Mouse (Mus musculus) neural tube, embryonic 14.5 days (tissue): ENCODE results near the gene Card10. TPM values are rescaled to one million over a fixed set of nuclear protein-coding genes. Genes with fewer than 3 reads are reported as not detected.
"Not testable (repeated sequence)": the region's sequence is repeated elsewhere in the genome, so short reads cannot be mapped to it uniquely, and the experiment has no call there.

Experiments
- ATAC-seq: fragments of 200-750 bp; cut with Nextera tagmentation; 2 replicates; pipeline ENCODE4 v1.8.0; 2017; ENCODE audit warnings: low read depth, mild to moderate bottlenecking, moderate TSS enrichment, moderate library complexity
- H3K27ac ChIP-seq: fragments of 300-500 bp; sonication (generic); 2 replicates; pipeline ENCODE4 v1.5.1; 2014; ENCODE audit warnings: low read depth, mild to moderate bottlenecking, control low read depth, low read length, moderate library complexity, mixed read lengths
- H3K27me3 ChIP-seq: fragments of 300-500 bp; sonication (generic); 2 replicates; pipeline ENCODE4 v1.6.1; 2014; ENCODE audit warnings: low read length; ENCODE audit not compliant: control insufficient read depth, insufficient read depth
- H3K36me3 ChIP-seq: fragments of 300-500 bp; sonication (generic); 2 replicates; pipeline ENCODE4 v1.6.1; 2014; ENCODE audit warnings: low read length, mixed read lengths; ENCODE audit not compliant: control insufficient read depth, insufficient read depth
- H3K4me1 ChIP-seq: fragments of 300-500 bp; sonication (generic); 2 replicates; pipeline ENCODE4 v1.6.1; 2014; ENCODE audit warnings: low read length; ENCODE audit not compliant: control insufficient read depth, insufficient read depth
- H3K4me2 ChIP-seq: fragments of 300-500 bp; sonication (generic); 2 replicates; pipeline ENCODE4 v1.6.1; 2014; ENCODE audit warnings: mild to moderate bottlenecking, low read depth, low read length, control low read depth
- H3K4me3 ChIP-seq: fragments of 300-500 bp; sonication (generic); 2 replicates; pipeline ENCODE4 v1.5.1; 2014; ENCODE audit warnings: low read depth, low read length, control low read depth, mixed read lengths
- H3K9ac ChIP-seq: fragments of 300-500 bp; sonication (generic); replicated peaks from 2 replicates; pipeline ENCODE4 v1.6.1; 2014; ENCODE audit warnings: low read depth, mild to moderate bottlenecking, control low read depth, low read length, mixed read lengths
- H3K9me3 ChIP-seq: fragments of 300-500 bp; sonication (generic); 2 replicates; pipeline ENCODE4 v1.6.1; 2016; ENCODE audit warnings: low read length; ENCODE audit not compliant: control insufficient read depth
- WGBS: fragments of 180-500 bp; shearing (Covaris S2); extraction: QIAGEN DNeasy Blood & Tissue Kit; methylation state at CpG from one replicate; pipeline ENCODE4 v1.1.7; 2014; 5-methylcytosine and 5-hydroxymethylcytosine counted together
- polyA plus RNA-seq: library from polyadenylated mRNA; unstranded; fragments of >200 nt; fragmentation: Nextera tagmentation; extraction: Ambion mirVana; gene quantifications from 2 replicates; pipeline ENCODE4 v1.2.1, GENCODE M21; 2014

Card10 gene
- 1.8 and 2.2 TPM in 2 replicates for polyA plus RNA-seq

GRCm38 (mm10) chr15:78802776-78803391, at the start of gene Card10:
Card10 (minus strand) TSS chr15:78803042.
- peak within 1 kb of the TSS; percentile 79 for H3K4me2 ChIP-seq
- no peaks in the 10 kb centered on the region for H3K9me3 ChIP-seq
- no peaks in the 10 kb centered on the region for H3K36me3 ChIP-seq
- peak within 1 kb of the TSS; percentile 44 for H3K4me3 ChIP-seq
- H3K9ac ChIP-seq, result peak within 1 kb of the TSS; percentile 52
- H3K4me1 ChIP-seq, result peaks cover 8% of the 10 kb centered on the region
- ATAC-seq, result peak; percentile 28; the same call in 1 of the 2 replicates
- H3K27ac ChIP-seq, result no peak within 1 kb of the TSS
- H3K27me3 ChIP-seq, result peaks cover 19% of the 10 kb centered on the region
- WGBS, result under 1% methylated on average over 59 of the region's 70 CpGs

GRCm38 (mm10) chr15:78851505-78852153, 48.8 kb upstream of the Card10 start:
- ATAC-seq, result peak; percentile 88; the same call in 1 of the 2 replicates
- H3K4me2 ChIP-seq, result no peak overlapping the region

GRCm38 (mm10) chr15:78850944-78851343, 48.1 kb upstream of the Card10 start:
- no peaks in the 10 kb centered on the region for H3K27me3 ChIP-seq
- no peak overlapping the region for H3K4me3 ChIP-seq
- H3K9ac ChIP-seq, result no peak overlapping the region
- no peaks in the 10 kb centered on the region for H3K36me3 ChIP-seq
- no peak for ATAC-seq
- H3K4me1 ChIP-seq, result no peaks in the 10 kb centered on the region
- WGBS, result 80% methylated on average over 6 of the region's 6 CpGs
- H3K27ac ChIP-seq, result no peak overlapping the region
- no peak overlapping the region for H3K4me2 ChIP-seq
- no peaks in the 10 kb centered on the region for H3K9me3 ChIP-seq

More at GRCm38 (mm10) chr15:78851505-78852153, 48.8 kb upstream of the Card10 start:
- Histone ChIP-seq H3K36me3 (no peaks in the 10 kb centered on the region), H3K27me3 (no peaks in the 10 kb centered on the region), H3K9me3 (no peaks in the 10 kb centered on the region), H3K9ac (no peak overlapping the region), H3K4me3 (no peak overlapping the region), H3K27ac (no peak overlapping the region), H3K4me1 (no peaks in the 10 kb centered on the region)
- 15% methylated on average over 13 of the region's 13 CpGs for WGBS

GRCm38 (mm10) chr15:78850059-78850824, 47.4 kb upstream of the Card10 start:
- 71% methylated on average over 15 of the region's 15 CpGs for WGBS
- H3K4me1 ChIP-seq, result 0 out of 2 replicates have a peak, but pooled peaks cover 2% of the 10 kb centered on the region
- H3K9ac ChIP-seq, result no peak overlapping the region
- no peaks in the 10 kb centered on the region for H3K9me3 ChIP-seq
- H3K36me3 ChIP-seq, result no peaks in the 10 kb centered on the region
- no peak overlapping the region for H3K4me2 ChIP-seq
- ATAC-seq, result no peak
- H3K27ac ChIP-seq, result no peak overlapping the region
- H3K4me3 ChIP-seq, result no peak overlapping the region
- H3K27me3 ChIP-seq, result no peaks in the 10 kb centered on the region

- Histone ChIP-seq H3K36me3 (no peaks in the 10 kb centered on the region), H3K4me3 (no peak overlapping the region), H3K27me3 (no peaks in the 10 kb centered on the region), H3K9me3 (no peaks in the 10 kb centered on the region), H3K27ac (no peak overlapping the region), H3K4me1 (0 out of 2 replicates have a peak, but pooled peaks cover 2% of the 10 kb centered on the region), H3K9ac (no peak overlapping the region), H3K4me2 (no peak overlapping the region)
- WGBS, result 89% methylated on average over 12 of the region's 12 CpGs
- no peak for ATAC-seq
Measured at GRCm38 (mm10) chr15:78849485-78849884, 46.6 kb upstream of the Card10 start.

GRCm38 (mm10) chr15:78848467-78848866, 45.6 kb upstream of the Card10 start:
- no peak for ATAC-seq
- 38% methylated on average over 5 of the region's 5 CpGs for WGBS
- no peaks in the 10 kb centered on the region for H3K9me3 ChIP-seq

GRCm38 (mm10) chr15:78846805-78847204, 44.0 kb upstream of the Card10 start:
- 89% methylated on average over 6 of the region's 7 CpGs for WGBS
- not testable (repeated sequence) for H3K4me3 ChIP-seq

More at GRCm38 (mm10) chr15:78848467-78848866, 45.6 kb upstream of the Card10 start:
- Histone ChIP-seq H3K4me1 (0 out of 2 replicates have a peak, but pooled peaks cover 2% of the 10 kb centered on the region), H3K27me3 (peaks cover 6% of the 10 kb centered on the region; the same call in 1 of the 2 replicates), H3K4me3 (no peak overlapping the region), H3K9ac (no peak overlapping the region), H3K36me3 (no peaks in the 10 kb centered on the region), H3K4me2 (no peak overlapping the region), H3K27ac (no peak overlapping the region)

GRCm38 (mm10) chr15:78846352-78846751, 43.5 kb upstream of the Card10 start:
- no peak overlapping the region for H3K27ac ChIP-seq
- H3K4me2 ChIP-seq, result no peak overlapping the region
- H3K4me1 ChIP-seq, result peaks cover 12% of the 10 kb centered on the region; the same call in 1 of the 2 replicates
- H3K27me3 ChIP-seq, result peaks cover 9% of the 10 kb centered on the region
- no peaks in the 10 kb centered on the region for H3K9me3 ChIP-seq
- ATAC-seq, result no peak
- no peak overlapping the region for H3K9ac ChIP-seq
- H3K36me3 ChIP-seq, result no peaks in the 10 kb centered on the region
- H3K4me3 ChIP-seq, result no peak overlapping the region
- 73% methylated on average over 8 of the region's 8 CpGs for WGBS

More at GRCm38 (mm10) chr15:78846805-78847204, 44.0 kb upstream of the Card10 start:
- not testable (repeated sequence) for H3K4me2 ChIP-seq, H3K9ac ChIP-seq, ATAC-seq, H3K9me3 ChIP-seq, H3K27me3 ChIP-seq, H3K27ac ChIP-seq, H3K36me3 ChIP-seq
- H3K4me1 ChIP-seq, result peaks cover 10% of the 10 kb centered on the region; the same call in 1 of the 2 replicates
